Mouse (Mus musculus) heart, adult 2 months (tissue): Measurements from ENCODE around the gene Hmga2. TPM values are rescaled to one million over a fixed set of nuclear protein-coding genes. Genes with fewer than 3 reads are reported as not detected.

Source experiments
- DNase-seq, 2 experiments: peaks; one replicate each; pipeline ENCODE4 v3.0.0; 2021
- H3K27ac ChIP-seq: fragments of 200-600 bp; 2 replicates; pipeline ENCODE4 v1.8.1; 2022
- H3K27me3 ChIP-seq: fragments of 200-500 bp; 2 replicates; pipeline ENCODE4 v1.6.1; 2012; ENCODE audit warnings: mild to moderate bottlenecking, low read length, inconsistent platforms, mixed read lengths; ENCODE audit not compliant: control insufficient read depth, insufficient read depth
- H3K36me3 ChIP-seq: fragments of 200-500 bp; 2 replicates; pipeline ENCODE4 v1.6.1; 2012; ENCODE audit warnings: low read length, inconsistent platforms; ENCODE audit not compliant: control insufficient read depth, insufficient read depth
- H3K4me1 ChIP-seq: fragments of 200-500 bp; 2 replicates; pipeline ENCODE4 v1.6.1; 2011; ENCODE audit warnings: low read length; ENCODE audit not compliant: control insufficient read depth, insufficient read depth
- H3K4me3 ChIP-seq: fragments of 200-600 bp; 2 replicates; pipeline ENCODE4 v1.8.1; 2022
- H3K79me2 ChIP-seq: fragments of 200-500 bp; replicated peaks from 2 replicates; pipeline ENCODE4 v1.6.1; 2012; ENCODE audit warnings: mild to moderate bottlenecking, inconsistent platforms, low read length, moderate library complexity, mixed read lengths; ENCODE audit not compliant: control insufficient read depth, insufficient read depth
- H3K9ac ChIP-seq: fragments of 200-500 bp; 2 replicates; pipeline ENCODE4 v1.6.1; 2012; ENCODE audit warnings: low read depth, mild to moderate bottlenecking, control low read depth, inconsistent platforms, low read length, mixed read lengths
- CTCF ChIP-seq: fragments of 200-600 bp; IDR thresholded peaks from 2 replicates; pipeline ENCODE4 v1.8.1; 2022; ENCODE audit warnings: antibody characterized with exemption, mild to moderate bottlenecking, moderate library complexity
- EP300 ChIP-seq: fragments of 200-500 bp; IDR thresholded peaks from 2 replicates; pipeline ENCODE4 v1.6.1; 2011; ENCODE audit warnings: low read depth, low read length, control low read depth; ENCODE audit not compliant: insufficient read depth
- POLR2A ChIP-seq: fragments of 200-500 bp; IDR thresholded peaks from 2 replicates; pipeline ENCODE4 v1.6.1; 2011; ENCODE audit warnings: mild to moderate bottlenecking, low read depth, low read length, control low read depth; ENCODE audit not compliant: insufficient read depth
- WGBS: fragments of 180-500 bp; shearing (Covaris S2); methylation state at CpG from one replicate; pipeline ENCODE4 v1.1.7; 2018; 5-methylcytosine and 5-hydroxymethylcytosine counted together
- intact Hi-C: fragments of 180-260 bp; cut with DNase I; formaldehyde crosslinking; loops from one replicate; pipeline ENCODE4 v1.15.1; 2025
- polyA plus RNA-seq: library from polyadenylated mRNA; depleted of rRNA; stranded (reverse); fragments of >200 nt; gene quantifications from 2 replicates; pipeline ENCODE4 v1.2.3, GENCODE M21; 2012
- total RNA-seq, 2 experiments: library from RNA; stranded (reverse); gene quantifications; 2 replicates each; pipeline ENCODE4 v1.2.3; 2021

Gene Hmga2
- total and polyA plus RNA-seq, 3 experiments, result not detected

DNA sequence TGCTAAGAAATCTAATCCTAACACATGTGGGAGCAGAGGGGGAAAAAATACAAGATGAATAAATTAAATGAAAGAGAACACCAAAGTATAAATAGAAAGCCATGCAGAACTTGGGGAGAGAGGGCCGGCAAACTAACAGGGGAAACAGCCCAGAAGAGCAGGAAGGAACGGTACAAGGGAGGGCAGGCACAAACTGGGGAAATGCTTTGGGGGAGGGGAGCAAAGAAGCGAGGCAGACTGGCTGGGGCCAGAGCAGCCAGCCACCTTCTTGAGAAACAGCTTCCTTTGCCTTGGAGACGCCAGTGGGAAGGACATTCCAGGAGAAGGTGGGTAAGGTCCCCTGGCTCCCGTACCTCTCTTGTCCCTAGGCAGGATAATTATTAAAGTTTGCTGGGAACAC, 14.5 kb downstream of the Hmga2 start:
- WGBS, result 33% methylated on average over 5 of the region's 5 CpGs
- Histone ChIP-seq H3K9ac (no peak overlapping the region), H3K27ac (no peak overlapping the region), H3K4me3 (no peak overlapping the region), H3K79me2 (no peaks in the 10 kb centered on the region), H3K4me1 (no peaks in the 10 kb centered on the region), H3K36me3 (no peaks in the 10 kb centered on the region), H3K27me3 (0 out of 2 replicates have a peak, but pooled peaks cover 1% of the 10 kb centered on the region)
- TF ChIP-seq CTCF (no peak), POLR2A (no peak), EP300 (no peak)
- intact Hi-C loops, result no loop called here
- DNase-seq, result no peak

DNA sequence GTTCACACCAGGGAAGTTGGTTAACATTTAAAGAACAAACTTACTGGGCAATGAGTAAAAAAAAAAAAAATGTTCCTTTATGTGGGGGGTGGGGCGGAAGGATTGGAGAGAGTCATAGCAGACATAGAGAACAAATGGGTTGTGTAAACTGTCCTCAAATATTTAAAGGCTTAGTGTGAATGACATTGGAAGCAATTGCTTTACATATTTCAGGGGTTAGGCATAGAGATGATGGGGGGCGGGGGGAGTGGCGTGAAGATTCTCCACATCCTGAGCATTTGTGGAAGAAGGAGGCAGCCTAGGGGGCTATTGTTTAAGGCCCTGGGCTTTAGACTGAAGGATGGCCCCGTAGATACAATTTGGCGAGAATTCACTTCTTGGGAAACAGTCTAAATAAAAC, 15.0 kb downstream of the Hmga2 start:
- intact Hi-C loops, result no loop called here
- DNase-seq, result no peak
- H3K9ac ChIP-seq, result no peak overlapping the region
- H3K36me3 ChIP-seq, result no peaks in the 10 kb centered on the region
- H3K4me1 ChIP-seq, result no peaks in the 10 kb centered on the region
- H3K27ac ChIP-seq, result no peak overlapping the region
- 75% methylated on average over 5 of the region's 5 CpGs for WGBS
- TF ChIP-seq POLR2A (no peak), CTCF (no peak), EP300 (no peak)
- H3K79me2 ChIP-seq, result no peaks in the 10 kb centered on the region
- no peak overlapping the region for H3K4me3 ChIP-seq
- 0 out of 2 replicates have a peak, but pooled peaks cover 1% of the 10 kb centered on the region for H3K27me3 ChIP-seq

DNA sequence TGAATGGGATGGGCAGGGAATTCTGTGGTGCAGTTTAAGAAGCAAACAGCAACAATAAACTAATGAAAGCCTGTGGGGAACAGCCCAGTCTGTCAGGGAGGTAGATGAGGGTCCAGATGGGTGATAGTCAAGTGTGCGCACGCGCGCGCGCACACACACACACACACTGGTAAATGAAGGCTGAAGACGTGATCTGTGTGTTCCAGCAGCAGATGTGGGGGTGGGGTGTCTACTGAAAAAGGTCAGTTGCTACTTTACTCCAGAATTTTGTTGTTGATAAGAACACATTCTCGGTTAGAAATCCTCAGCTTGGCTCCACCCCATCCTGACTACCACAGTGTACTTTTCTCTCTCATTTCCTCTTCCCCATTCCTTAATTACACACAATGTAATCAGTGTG, 17.4 kb downstream of the Hmga2 start:
- no peak for DNase-seq
- intact Hi-C loops, result no loop called here
- TF ChIP-seq CTCF (no peak), EP300 (no peak), POLR2A (no peak)
- Histone ChIP-seq H3K9ac (no peak overlapping the region), H3K4me3 (no peak overlapping the region), H3K27me3 (0 out of 2 replicates have a peak, but pooled peaks cover 1% of the 10 kb centered on the region), H3K36me3 (no peaks in the 10 kb centered on the region), H3K79me2 (no peaks in the 10 kb centered on the region), H3K4me1 (no peaks in the 10 kb centered on the region), H3K27ac (no peak overlapping the region)
- WGBS, result 87% methylated on average over 8 of the region's 8 CpGs

DNA sequence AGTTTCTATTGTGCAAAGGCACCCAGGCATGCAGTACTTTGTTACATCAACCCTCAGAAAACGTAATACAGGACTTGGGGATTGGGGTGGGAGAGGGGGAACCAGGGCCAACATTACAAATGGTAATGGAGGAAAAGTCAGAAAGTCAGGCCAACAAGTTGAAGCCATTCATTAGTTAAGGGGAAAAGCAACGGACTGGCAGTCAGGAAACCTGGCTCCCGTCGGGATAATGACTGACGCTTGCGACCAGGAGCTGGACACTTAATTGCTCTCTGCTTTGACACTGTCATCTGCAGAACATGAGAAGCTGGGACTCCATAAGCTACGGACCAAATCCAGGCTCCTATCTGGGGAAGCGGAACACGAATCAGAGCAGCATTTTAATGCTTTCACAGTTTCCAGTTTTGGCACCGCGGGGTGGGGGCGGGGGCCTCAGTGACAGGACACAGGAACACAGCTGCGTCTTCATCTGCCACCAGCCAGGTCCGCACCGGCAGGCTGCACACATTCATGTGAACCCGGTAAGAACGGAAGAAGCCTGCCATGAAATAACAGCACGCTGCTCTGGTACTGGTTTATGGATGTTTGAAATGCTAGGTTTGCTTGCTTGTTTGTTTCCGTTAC, 26.5 kb downstream of the Hmga2 start:
- no peaks in the 10 kb centered on the region for H3K79me2 ChIP-seq
- WGBS, result 62% methylated on average over 19 of the region's 19 CpGs
- H3K4me1 ChIP-seq, result no peaks in the 10 kb centered on the region
- no peak overlapping the region for H3K27ac ChIP-seq
- H3K36me3 ChIP-seq, result no peaks in the 10 kb centered on the region
- no peak overlapping the region for H3K4me3 ChIP-seq
- H3K27me3 ChIP-seq, result no peaks in the 10 kb centered on the region
- intact Hi-C loops, result no loop called here
- no peak for DNase-seq
- H3K9ac ChIP-seq, result no peak overlapping the region
- TF ChIP-seq CTCF, result no peak
- TF ChIP-seq POLR2A, result no peak
- TF ChIP-seq EP300, result no peak

DNA sequence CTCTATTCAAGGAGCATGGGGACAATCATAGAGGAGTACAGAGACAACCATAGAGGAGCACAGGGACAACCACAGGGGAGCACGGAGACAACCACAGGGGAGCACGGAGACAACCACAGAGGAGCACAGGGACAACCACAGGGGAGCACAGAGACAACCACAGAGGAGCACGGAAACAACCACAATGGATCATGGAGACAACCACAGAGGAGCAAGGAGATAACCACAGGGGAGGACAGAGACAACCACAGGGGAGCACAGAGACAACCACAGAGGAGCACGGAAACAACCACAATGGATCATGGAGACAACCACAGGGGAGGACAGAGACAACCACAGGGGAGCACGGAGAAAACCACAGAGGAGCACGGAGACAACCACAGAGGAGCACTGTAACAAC, 29.5 kb downstream of the Hmga2 start:
- TF ChIP-seq EP300, result no peak
- TF ChIP-seq CTCF, result no peak
- no peak for TF ChIP-seq POLR2A
- Histone ChIP-seq H3K4me3 (no peak overlapping the region), H3K27ac (no peak overlapping the region), H3K9ac (no peak overlapping the region), H3K27me3 (no peaks in the 10 kb centered on the region), H3K4me1 (no peaks in the 10 kb centered on the region), H3K36me3 (no peaks in the 10 kb centered on the region), H3K79me2 (no peaks in the 10 kb centered on the region)
- DNase-seq, result no peak
- intact Hi-C loops, result no loop called here
- 95% methylated on average over 6 of the region's 6 CpGs for WGBS

DNA sequence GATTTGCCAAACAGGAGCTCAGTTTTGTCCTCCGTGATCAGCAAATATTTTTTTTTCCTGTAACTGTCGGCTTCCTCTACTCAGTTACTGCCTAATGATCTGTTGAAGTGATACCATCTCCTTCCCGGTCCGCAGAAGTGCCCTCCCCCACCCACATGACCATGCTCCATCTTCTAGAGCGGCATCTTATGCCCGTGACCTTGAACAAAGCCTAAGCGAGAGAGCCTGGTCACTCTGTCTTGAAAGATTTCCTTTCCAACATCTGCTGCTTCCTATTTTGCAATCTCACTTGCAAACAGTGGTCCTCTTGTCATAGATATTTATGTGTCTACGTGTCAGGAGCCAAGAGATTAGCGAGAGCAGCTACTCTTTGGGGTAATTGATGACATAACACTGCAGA, 30.1 kb downstream of the Hmga2 start:
- Histone ChIP-seq H3K4me1 (no peaks in the 10 kb centered on the region), H3K27ac (no peak overlapping the region), H3K9ac (no peak overlapping the region), H3K79me2 (no peaks in the 10 kb centered on the region), H3K36me3 (no peaks in the 10 kb centered on the region), H3K27me3 (no peaks in the 10 kb centered on the region), H3K4me3 (no peak overlapping the region)
- no peak for DNase-seq
- TF ChIP-seq EP300 (no peak), CTCF (no peak), POLR2A (no peak)
- intact Hi-C loops, result no loop called here
- WGBS, result 56% methylated on average over 9 of the region's 9 CpGs
